Mouse (Mus musculus): ENCODE results near the gene Nploc4. TPM values are rescaled to one million over a fixed set of nuclear protein-coding genes. Genes with fewer than 3 reads are reported as not detected.
A peak's percentile ranks its signal among the peaks of the same experiment; 100 is the strongest.

Nploc4 gene
- total RNA-seq, 1 experiment = 57.7 TPM

- in situ Hi-C loops (cut with MboI; ENCODE audit: low sequenced_read_pairs in 2 of 2, unreplicated experiment in 2 of 2) = no loop called here
- no peak for DNase-seq (ENCODE audit: low read depth, low spot score)
- Histone ChIP-seq H3K36me3 (ENCODE audit: control insufficient read depth, insufficient read depth, low read length, poor library complexity, severe bottlenecking) (peaks cover 6% of the 10 kb centered on the region; the same call in 1 of the 2 replicates), H3K9ac (ENCODE audit: insufficient read depth, low read depth, low read length, poor library complexity, severe bottlenecking) (no peak overlapping the region), H3K9me3 (ENCODE audit: control insufficient read depth, insufficient read depth, low read depth, low read length) (no peaks in the 10 kb centered on the region), H3K27ac (ENCODE audit: insufficient read depth, low read depth, low read length, poor library complexity, severe bottlenecking) (no peak overlapping the region; the same call in 1 of the 2 replicates), H3K4me3 (ENCODE audit: insufficient read depth in 1 of 2, low read depth in 1 of 2, low read length in 2 of 2, poor library complexity in 1 of 2, severe bottlenecking in 1 of 2) (no peak overlapping the region), H3K4me1 (ENCODE audit: control insufficient read depth in 2 of 2, insufficient read depth in 2 of 2, low read length in 2 of 2, poor library complexity in 1 of 2) (peaks cover 0 to 27% of the 10 kb centered on the region in 2 experiments; a peak in 1 of 4 replicates)
- TF ChIP-seq MAFK (IDR thresholded peaks at IDR 0.05; ENCODE audit: insufficient read depth, low read depth, low read length) (peak; percentile 53; the same call in 1 of the 2 replicates), CHD2 (IDR thresholded peaks at IDR 0.05; ENCODE audit: low read depth, low read length) (no peak)
These were observed 67.9 kb downstream of the Nploc4 start for GRCm38 (mm10) chr11:120369656-120370055.

GRCm38 (mm10) chr11:120366443-120367027 lies 71.0 kb downstream of the Nploc4 start:
- TF ChIP-seq HCFC1 (IDR thresholded peaks at IDR 0.05; ENCODE audit: borderline replicate concordance, insufficient read depth, low read length) (no peak), MAFK (IDR thresholded peaks at IDR 0.05; ENCODE audit: insufficient read depth, low read depth, low read length) (no peak), ZNF384 (IDR thresholded peaks at IDR 0.05; ENCODE audit: low read depth, low read length) (no peak), CHD2 (IDR thresholded peaks at IDR 0.05; ENCODE audit: low read depth, low read length) (no peak)
- no peak overlapping the region for H3K4me3 ChIP-seq (ENCODE audit: insufficient read depth in 1 of 2, low read depth in 1 of 2, low read length in 2 of 2, poor library complexity in 1 of 2, severe bottlenecking in 1 of 2)
- H3K9ac ChIP-seq (ENCODE audit: insufficient read depth, low read depth, low read length, poor library complexity, severe bottlenecking) = no peak overlapping the region
- H3K36me3 ChIP-seq (ENCODE audit: control insufficient read depth, insufficient read depth, low read length, poor library complexity, severe bottlenecking) = no peaks in the 10 kb centered on the region; the same call in 1 of the 2 replicates
- H3K4me1 ChIP-seq (ENCODE audit: control insufficient read depth in 2 of 2, insufficient read depth in 2 of 2, low read length in 2 of 2, poor library complexity in 1 of 2) = peaks cover 0 to 28% of the 10 kb centered on the region in 2 experiments; a peak in 1 of 4 replicates
- in situ Hi-C loops (cut with MboI; ENCODE audit: low sequenced_read_pairs in 2 of 2, unreplicated experiment in 2 of 2) = no loop called here
- H3K9me3 ChIP-seq (ENCODE audit: control insufficient read depth, insufficient read depth, low read depth, low read length) = no peaks in the 10 kb centered on the region
- H3K27ac ChIP-seq (ENCODE audit: insufficient read depth, low read depth, low read length, poor library complexity, severe bottlenecking) = no peak overlapping the region
- DNase-seq (ENCODE audit: low read depth, low spot score) = no peak

- TF ChIP-seq CHD2 (IDR thresholded peaks at IDR 0.05; ENCODE audit: low read depth, low read length) (no peak), HCFC1 (IDR thresholded peaks at IDR 0.05; ENCODE audit: borderline replicate concordance, insufficient read depth, low read length) (no peak), ZC3H11A (IDR thresholded peaks at IDR 0.05; ENCODE audit: borderline replicate concordance, low read depth, low read length) (no peak), MAFK (IDR thresholded peaks at IDR 0.05; ENCODE audit: insufficient read depth, low read depth, low read length) (no peak), ZNF384 (IDR thresholded peaks at IDR 0.05; ENCODE audit: low read depth, low read length) (no peak)
- Histone ChIP-seq H3K9ac (ENCODE audit: insufficient read depth, low read depth, low read length, poor library complexity, severe bottlenecking) (no peak overlapping the region), H3K9me3 (ENCODE audit: control insufficient read depth, insufficient read depth, low read depth, low read length) (no peaks in the 10 kb centered on the region), H3K27ac (ENCODE audit: insufficient read depth, low read depth, low read length, poor library complexity, severe bottlenecking) (no peak overlapping the region), H3K4me1 (ENCODE audit: control insufficient read depth in 2 of 2, insufficient read depth in 2 of 2, low read length in 2 of 2, poor library complexity in 1 of 2) (peaks cover 0 to 29% of the 10 kb centered on the region in 2 experiments; a peak in 1 of 4 replicates), H3K4me3 (ENCODE audit: insufficient read depth in 1 of 2, low read depth in 1 of 2, low read length in 2 of 2, poor library complexity in 1 of 2, severe bottlenecking in 1 of 2) (no peak overlapping the region), H3K36me3 (ENCODE audit: control insufficient read depth, insufficient read depth, low read length, poor library complexity, severe bottlenecking) (no peaks in the 10 kb centered on the region)
- in situ Hi-C loops (cut with MboI; ENCODE audit: low sequenced_read_pairs in 2 of 2, unreplicated experiment in 2 of 2) = no loop called here
- DNase-seq (ENCODE audit: low read depth, low spot score) = no peak
These were observed 74.6 kb downstream of the Nploc4 start for GRCm38 (mm10) chr11:120362891-120363290.

DNA sequence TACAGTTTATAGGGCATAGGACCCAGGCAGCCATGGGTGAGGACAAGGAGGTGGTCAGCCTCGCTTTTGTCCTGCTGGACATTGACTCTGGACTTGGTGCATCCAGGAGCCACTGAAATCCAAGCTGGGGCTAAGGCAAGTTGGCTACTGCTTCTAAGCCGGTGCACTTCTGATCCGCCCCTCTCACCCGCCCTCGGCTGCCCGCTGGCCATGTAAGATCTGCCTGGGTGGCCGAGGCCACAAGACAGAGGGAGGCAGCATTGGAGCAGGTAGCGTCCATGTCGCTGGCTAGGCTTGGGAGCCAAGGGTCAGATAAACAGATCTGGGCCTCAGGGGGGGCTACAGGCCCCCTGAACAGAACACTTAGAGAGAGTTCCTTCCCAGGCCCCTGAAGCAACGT lies 76.2 kb downstream of the Nploc4 start, which contains the start of gene Fscn2:
TSS of gene Fscn2 (plus strand) at position 240 of the 400 bp plus-strand sequence.
- DNase-seq (ENCODE audit: low read depth, low spot score) = no peak
- no peak within 1 kb of the TSS for H3K4me3 ChIP-seq (ENCODE audit: insufficient read depth in 1 of 2, low read depth in 1 of 2, low read length in 2 of 2, poor library complexity in 1 of 2, severe bottlenecking in 1 of 2)
- no peak for TF ChIP-seq ZNF384 (IDR thresholded peaks at IDR 0.05; ENCODE audit: low read depth, low read length)
- no peak for TF ChIP-seq ZC3H11A (IDR thresholded peaks at IDR 0.05; ENCODE audit: borderline replicate concordance, low read depth, low read length)
- TF ChIP-seq MAFK (IDR thresholded peaks at IDR 0.05; ENCODE audit: insufficient read depth, low read depth, low read length) = no peak
- TF ChIP-seq HCFC1 (IDR thresholded peaks at IDR 0.05; ENCODE audit: borderline replicate concordance, insufficient read depth, low read length) = no peak
- TF ChIP-seq CHD2 (IDR thresholded peaks at IDR 0.05; ENCODE audit: low read depth, low read length) = no peak
- no peaks in the 10 kb centered on the region for H3K9me3 ChIP-seq (ENCODE audit: control insufficient read depth, insufficient read depth, low read depth, low read length)
- H3K4me1 ChIP-seq (ENCODE audit: control insufficient read depth in 2 of 2, insufficient read depth in 2 of 2, low read length in 2 of 2, poor library complexity in 1 of 2) = peaks cover 0 to 17% of the 10 kb centered on the region in 2 experiments; a peak in 1 of 4 replicates
- H3K27ac ChIP-seq (ENCODE audit: insufficient read depth, low read depth, low read length, poor library complexity, severe bottlenecking) = no peak within 1 kb of the TSS
- no peak within 1 kb of the TSS for H3K9ac ChIP-seq (ENCODE audit: insufficient read depth, low read depth, low read length, poor library complexity, severe bottlenecking)
- H3K36me3 ChIP-seq (ENCODE audit: control insufficient read depth, insufficient read depth, low read length, poor library complexity, severe bottlenecking) = no peaks in the 10 kb centered on the region
- in situ Hi-C loops (cut with MboI; ENCODE audit: low sequenced_read_pairs in 2 of 2, unreplicated experiment in 2 of 2) = no loop called here
